Mouse (Mus musculus): ENCODE results near the gene Glg1.

DNA sequence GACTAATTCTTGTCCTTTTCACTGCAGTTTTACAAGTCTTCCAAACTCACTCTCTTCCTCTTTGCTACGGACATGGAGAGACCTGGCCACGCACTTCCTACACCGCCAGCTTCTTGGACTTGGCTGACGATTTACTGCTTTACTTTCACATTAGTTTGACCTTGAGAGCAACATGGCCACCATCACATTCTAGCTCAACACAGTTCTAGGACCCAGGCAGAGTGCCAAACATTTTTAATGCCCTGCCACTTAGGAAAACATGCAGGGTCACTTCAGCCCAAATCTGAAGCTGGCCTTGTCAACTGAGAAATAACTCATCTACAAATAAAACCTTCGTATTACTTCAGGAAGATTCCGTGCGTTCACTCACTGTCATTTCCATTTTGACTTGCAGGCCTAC lies 32.7 kb upstream of the Glg1 start:
- TF ChIP-seq POLR2A (IDR thresholded peaks at IDR 0.05; ENCODE audit: insufficient read depth, low read depth, low read length), result no peak
- TF ChIP-seq CTCF (IDR thresholded peaks at IDR 0.05; ENCODE audit: insufficient read depth, low read depth, low read length), result no peak
